Mouse (Mus musculus): ENCODE measurements at regions not wholly inside any gene's neighbourhood (a gene's known extent, or its start where the extent isn't known, plus 50 kb on each side); places are given as distances from the start of the nearest gene placed in this dataset.

GRCm38 (mm10) chr12:15651293-15651692 lies 165.4 kb downstream of the Trib2 start:
- Histone ChIP-seq H3K27me3 (replicated peaks) (no peaks in the 10 kb centered on the region), H3K79me2 (replicated peaks; ENCODE audit: control insufficient read depth, extremely low read depth, insufficient read depth, poor library complexity, severe bottlenecking) (no peaks in the 10 kb centered on the region), H3K4me2 (ENCODE audit: insufficient read depth, low read depth, poor library complexity, severe bottlenecking) (no peak overlapping the region), H3K4me1 (ENCODE audit: control insufficient read depth in 1 of 2, insufficient read depth in 2 of 2) (no peaks in the 10 kb centered on the region), H3K4me3 (replicated peaks in 1 of 3; ENCODE audit: low read depth in 2 of 3, low read length in 2 of 3, poor library complexity in 1 of 3) (no peak overlapping the region), H3K36me3 (replicated peaks in 1 of 2; ENCODE audit: control insufficient read depth in 1 of 2, insufficient read depth in 1 of 2, low read length in 1 of 2) (no peaks in the 10 kb centered on the region), H3K9me3 (replicated peaks; ENCODE audit: low read length) (no peaks in the 10 kb centered on the region), H3K9ac (ENCODE audit: insufficient read depth, low read depth) (no peak overlapping the region), H3K27ac (ENCODE audit: insufficient read depth, low read depth) (no peak overlapping the region)
- no peak for DNase-seq (ENCODE audit: extremely low read depth)
- TF ChIP-seq MYC (IDR thresholded peaks at IDR 0.05; ENCODE audit: low read depth, low read length) (no peak), CHD1 (IDR thresholded peaks at IDR 0.05; ENCODE audit: low read depth, low read length) (no peak), ZC3H11A (IDR thresholded peaks at IDR 0.05; ENCODE audit: low read depth, low read length) (no peak), KAT2A (IDR thresholded peaks at IDR 0.05; ENCODE audit: insufficient replicate concordance, low read length) (no peak), MXI1 (IDR thresholded peaks at IDR 0.05; ENCODE audit: low read depth, low read length) (no peak), MAX (IDR thresholded peaks at IDR 0.05; ENCODE audit: low read length) (no peak), MAZ (IDR thresholded peaks at IDR 0.05; ENCODE audit: low read depth, low read length) (no peak)
- dilution Hi-C loops (cut with MboI; ENCODE audit: extremely low pct_ligation_motif_present, extremely low pct_unique_long_range_greater_than_20kb, low sequenced_read_pairs), result no loop called here
- in situ Hi-C loops (cut with MboI; ENCODE audit: low pct_ligation_motif_present, low pct_unique_long_range_greater_than_20kb, low sequenced_read_pairs), result no loop called here

- Histone ChIP-seq H3K4me2 (ENCODE audit: insufficient read depth, low read depth, poor library complexity, severe bottlenecking) (no peak overlapping the region), H3K4me1 (ENCODE audit: control insufficient read depth in 1 of 2, insufficient read depth in 2 of 2) (no peaks in the 10 kb centered on the region), H3K27ac (ENCODE audit: insufficient read depth, low read depth) (no peak overlapping the region), H3K27me3 (replicated peaks) (no peaks in the 10 kb centered on the region), H3K4me3 (replicated peaks in 1 of 3; ENCODE audit: low read depth in 2 of 3, low read length in 2 of 3, poor library complexity in 1 of 3) (no peak overlapping the region), H3K79me2 (replicated peaks; ENCODE audit: control insufficient read depth, extremely low read depth, insufficient read depth, poor library complexity, severe bottlenecking) (no peaks in the 10 kb centered on the region), H3K9me3 (replicated peaks; ENCODE audit: low read length) (no peaks in the 10 kb centered on the region), H3K9ac (ENCODE audit: insufficient read depth, low read depth) (no peak overlapping the region), H3K36me3 (replicated peaks in 1 of 2; ENCODE audit: control insufficient read depth in 1 of 2, insufficient read depth in 1 of 2, low read length in 1 of 2) (no peaks in the 10 kb centered on the region)
- TF ChIP-seq ELF1 (IDR thresholded peaks at IDR 0.05; ENCODE audit: low read depth, low read length) (no peak), NRF1 (IDR thresholded peaks at IDR 0.05; ENCODE audit: low read depth, low read length) (no peak), CTCF (conservative IDR thresholded peaks at IDR 0.05 in 1 of 2, IDR thresholded peaks at IDR 0.05 in 1 of 2; ENCODE audit: low read depth in 2 of 2, low read length in 2 of 2) (no peak), CHD1 (IDR thresholded peaks at IDR 0.05; ENCODE audit: low read depth, low read length) (no peak), PAX5 (IDR thresholded peaks at IDR 0.05; ENCODE audit: low read length) (no peak), SIN3A (IDR thresholded peaks at IDR 0.05; ENCODE audit: low read length) (no peak), ETS1 (conservative IDR thresholded peaks at IDR 0.05; ENCODE audit: low read depth, low read length) (no peak), CHD2 (IDR thresholded peaks at IDR 0.05; ENCODE audit: low read length) (no peak), NELFE (IDR thresholded peaks at IDR 0.05; ENCODE audit: low read depth, low read length) (no peak)
- no peak for DNase-seq (ENCODE audit: extremely low read depth)
- dilution Hi-C loops (cut with MboI; ENCODE audit: extremely low pct_ligation_motif_present, extremely low pct_unique_long_range_greater_than_20kb, low sequenced_read_pairs), result no loop called here
- in situ Hi-C loops (cut with MboI; ENCODE audit: low pct_ligation_motif_present, low pct_unique_long_range_greater_than_20kb, low sequenced_read_pairs), result no loop called here
These were observed 166.8 kb downstream of the Trib2 start for GRCm38 (mm10) chr12:15649906-15650305.

- Histone ChIP-seq H3K9me3 (replicated peaks; ENCODE audit: low read length) (no peaks in the 10 kb centered on the region), H3K79me2 (replicated peaks; ENCODE audit: control insufficient read depth, extremely low read depth, insufficient read depth, poor library complexity, severe bottlenecking) (no peaks in the 10 kb centered on the region), H3K4me3 (replicated peaks in 1 of 3; ENCODE audit: low read depth in 2 of 3, low read length in 2 of 3, poor library complexity in 1 of 3) (no peak overlapping the region), H3K27me3 (replicated peaks) (no peaks in the 10 kb centered on the region), H3K9ac (ENCODE audit: insufficient read depth, low read depth) (no peak overlapping the region), H3K27ac (ENCODE audit: insufficient read depth, low read depth) (no peak overlapping the region), H3K4me2 (ENCODE audit: insufficient read depth, low read depth, poor library complexity, severe bottlenecking) (no peak overlapping the region), H3K36me3 (replicated peaks in 1 of 2; ENCODE audit: control insufficient read depth in 1 of 2, insufficient read depth in 1 of 2, low read length in 1 of 2) (no peaks in the 10 kb centered on the region), H3K4me1 (ENCODE audit: control insufficient read depth in 1 of 2, insufficient read depth in 2 of 2) (no peaks in the 10 kb centered on the region; a peak in 1 of 4 replicates)
- in situ Hi-C loops (cut with MboI; ENCODE audit: low pct_ligation_motif_present, low pct_unique_long_range_greater_than_20kb, low sequenced_read_pairs) (no loop called here), dilution Hi-C loops (cut with MboI; ENCODE audit: extremely low pct_ligation_motif_present, extremely low pct_unique_long_range_greater_than_20kb, low sequenced_read_pairs) (no loop called here)
- DNase-seq (ENCODE audit: extremely low read depth), result no peak
- no peak for TF ChIP-seq IRF4 (IDR thresholded peaks at IDR 0.05; ENCODE audit: low read depth, low read length)
- TF ChIP-seq JUND (conservative IDR thresholded peaks at IDR 0.05; ENCODE audit: low read depth, low read length), result no peak
- no peak for TF ChIP-seq ELF1 (IDR thresholded peaks at IDR 0.05; ENCODE audit: low read depth, low read length)
- no peak for TF ChIP-seq CHD1 (IDR thresholded peaks at IDR 0.05; ENCODE audit: low read depth, low read length)
- no peak for TF ChIP-seq UBTF (IDR thresholded peaks at IDR 0.05; ENCODE audit: low read depth, low read length)
- TF ChIP-seq E2F4 (IDR thresholded peaks at IDR 0.05; ENCODE audit: insufficient replicate concordance, low read depth, low read length), result no peak
- no peak for TF ChIP-seq EP300 (IDR thresholded peaks at IDR 0.05; ENCODE audit: low read length)
- no peak for TF ChIP-seq MAX (IDR thresholded peaks at IDR 0.05; ENCODE audit: low read length)
- no peak for TF ChIP-seq RCOR1 (conservative IDR thresholded peaks at IDR 0.05; ENCODE audit: low read depth, low read length)
- no peak for TF ChIP-seq POLR2A (IDR thresholded peaks at IDR 0.05; ENCODE audit: low read depth, low read length)
- TF ChIP-seq JUN (IDR thresholded peaks at IDR 0.05; ENCODE audit: insufficient read depth, low read depth, low read length), result no peak
- TF ChIP-seq ZC3H11A (IDR thresholded peaks at IDR 0.05; ENCODE audit: low read depth, low read length), result no peak
- TF ChIP-seq GABPA (IDR thresholded peaks at IDR 0.05; ENCODE audit: insufficient replicate concordance, low read depth, low read length), result no peak
- TF ChIP-seq TBP (conservative IDR thresholded peaks at IDR 0.05; ENCODE audit: low read depth, low read length), result no peak
- TF ChIP-seq CHD2 (IDR thresholded peaks at IDR 0.05; ENCODE audit: low read length), result no peak
- TF ChIP-seq USF1 (IDR thresholded peaks at IDR 0.05; ENCODE audit: low read depth, low read length), result no peak
- no peak for TF ChIP-seq SMC3 (IDR thresholded peaks at IDR 0.05; ENCODE audit: low read depth, low read length)
These were observed 167.5 kb downstream of the Trib2 start for GRCm38 (mm10) chr12:15649226-15649625.
